Mouse (Mus musculus) hematopoietic stem cell, adult 5-6 weeks (primary cell): ENCODE results near the gene Itpripl1. TPM values are rescaled to one million over a fixed set of nuclear protein-coding genes. Genes with fewer than 3 reads are reported as not detected.
"Not testable (repeated sequence)": the region's sequence is repeated elsewhere in the genome, so short reads cannot be mapped to it uniquely, and the experiment has no call there.

ENCODE experiments used
- ATAC-seq, 2 experiments: fragments of 125-278 bp in 1 of 2; replicated peaks in 1 of 2; 2 replicates each; pipeline ENCODE4 v1.8.0; 2016 to 2017; ENCODE audit warnings: inconsistent platforms in 2 of 2, mild to moderate bottlenecking in 2 of 2, moderate number of reproducible peaks in 2 of 2, low read depth in 1 of 2, moderate TSS enrichment in 1 of 2; ENCODE audit not compliant: low FRiP score in 2 of 2, poor library complexity in 2 of 2, severe bottlenecking in 2 of 2, insufficient read depth in 1 of 2, low TSS enrichment in 1 of 2
- total RNA-seq: library from RNA; stranded (forward); fragments of 172-1452, 232-1000 nt; gene quantifications from 2 replicates; pipeline ENCODE4 v1.2.3, GENCODE M21; 2017

Gene Itpripl1
- total RNA-seq, 1 experiment from 2014 or later: 22.5 TPM

DNA sequence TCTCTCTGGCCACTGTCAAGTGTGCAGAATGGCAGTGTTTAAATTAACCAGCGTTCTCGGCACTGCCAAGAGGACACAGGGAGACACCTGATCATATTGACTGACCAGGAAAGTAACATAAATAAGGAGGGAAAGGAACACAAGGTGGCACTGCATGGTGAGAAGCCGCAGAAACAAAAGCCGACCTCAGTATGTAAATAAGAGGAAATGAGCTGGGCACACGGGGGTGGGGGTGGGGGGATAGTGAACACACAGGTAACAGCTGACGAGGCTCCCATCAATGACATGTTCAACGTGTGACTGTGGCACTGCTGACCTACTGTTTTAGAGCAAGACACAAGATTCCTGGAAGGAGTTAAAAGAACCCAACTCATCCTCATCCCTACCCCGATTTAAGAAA, 11.9 kb downstream of the Itpripl1 start:
- no peak for ATAC-seq

DNA sequence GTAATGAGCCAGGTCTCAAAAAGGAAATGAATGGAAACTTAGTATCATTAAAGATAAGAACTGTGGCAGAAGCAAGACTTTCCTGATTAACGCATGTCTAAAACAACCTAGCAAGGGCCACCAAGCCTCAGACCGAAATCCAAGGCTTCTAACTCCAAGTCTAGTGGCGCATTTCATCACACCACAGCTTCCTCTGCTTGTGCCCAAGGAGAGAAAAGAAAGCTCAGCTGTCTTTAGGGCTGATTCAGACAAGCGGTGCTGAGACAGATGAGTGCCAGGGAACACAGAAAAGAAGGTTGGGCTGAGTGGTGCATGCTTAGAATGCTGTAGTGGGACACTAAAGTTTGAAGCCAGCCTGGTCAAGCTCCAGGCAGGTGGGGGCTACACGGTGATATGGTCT, 14.3 kb downstream of the Itpripl1 start:
- no peak for ATAC-seq

DNA sequence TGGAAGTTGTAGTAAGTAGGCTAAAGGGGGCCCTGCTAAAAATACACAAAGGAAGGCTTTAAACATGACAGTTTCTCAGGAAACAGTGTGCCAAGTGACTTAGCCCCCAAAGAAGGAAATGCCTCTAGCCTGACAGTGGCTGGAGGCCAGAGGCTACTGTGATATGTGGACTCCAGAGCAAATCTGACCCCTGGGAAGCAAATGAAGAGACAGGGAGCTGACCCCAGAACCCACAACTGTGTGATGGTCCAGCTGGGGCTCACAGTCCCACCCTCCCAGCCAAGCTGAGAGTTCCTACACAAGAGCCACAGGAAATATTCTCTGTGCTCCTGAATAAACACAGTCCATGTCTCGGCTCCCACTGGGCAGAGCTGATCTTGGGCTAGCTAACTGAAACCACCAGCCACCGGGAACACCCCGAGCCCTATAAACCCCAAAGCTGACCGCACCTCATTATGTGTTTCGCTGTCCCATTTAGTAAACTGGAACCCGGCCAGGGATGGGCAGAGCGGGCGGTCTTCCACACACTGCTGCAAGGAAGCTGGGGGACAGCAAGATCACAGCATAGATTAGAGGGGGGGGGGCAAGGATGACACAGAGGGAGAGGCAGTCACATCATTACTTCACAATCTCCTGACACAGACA, 21.5 kb downstream of the Itpripl1 start:
- ATAC-seq: no peak

DNA sequence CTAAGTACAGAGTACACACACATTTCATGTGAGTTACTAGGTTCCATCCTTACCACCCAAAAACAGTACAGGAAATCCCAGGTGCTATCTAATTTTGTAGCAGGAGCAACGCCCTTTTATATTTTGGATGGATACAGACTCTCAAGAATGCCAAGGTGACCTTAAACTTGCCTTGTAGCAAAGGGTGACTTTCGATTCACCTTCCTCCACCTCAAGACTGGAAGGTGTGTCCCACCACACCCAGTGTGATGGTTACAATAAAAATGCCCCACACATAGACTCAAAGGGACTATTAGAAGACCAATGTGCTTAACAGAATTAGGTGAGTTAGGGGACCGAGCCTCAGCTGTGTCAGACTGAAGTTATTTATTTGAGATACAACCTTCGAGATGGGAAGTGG, 34.3 kb downstream of the Itpripl1 start:
- no peak for ATAC-seq

DNA sequence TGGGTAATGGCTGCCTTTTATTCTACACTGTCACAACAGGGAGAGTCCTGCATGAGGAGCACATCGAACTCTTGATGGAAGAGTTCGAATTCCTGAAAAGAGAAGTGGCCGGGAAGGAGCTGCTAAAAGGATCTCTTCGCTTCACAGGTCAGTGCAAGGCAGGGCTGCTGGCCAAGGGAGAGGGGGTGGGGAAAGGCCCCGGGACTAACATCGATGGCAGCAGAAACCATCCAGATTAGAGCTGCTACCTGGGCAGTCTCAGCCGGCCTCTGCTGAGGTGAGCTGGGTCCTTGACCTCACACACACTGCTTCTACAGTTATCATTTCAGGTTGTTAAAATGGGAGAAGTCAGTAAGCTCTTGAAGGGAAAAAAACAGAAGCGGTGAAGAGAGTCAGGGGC, 51.2 kb downstream of the Itpripl1 start:
- no peak for ATAC-seq

DNA sequence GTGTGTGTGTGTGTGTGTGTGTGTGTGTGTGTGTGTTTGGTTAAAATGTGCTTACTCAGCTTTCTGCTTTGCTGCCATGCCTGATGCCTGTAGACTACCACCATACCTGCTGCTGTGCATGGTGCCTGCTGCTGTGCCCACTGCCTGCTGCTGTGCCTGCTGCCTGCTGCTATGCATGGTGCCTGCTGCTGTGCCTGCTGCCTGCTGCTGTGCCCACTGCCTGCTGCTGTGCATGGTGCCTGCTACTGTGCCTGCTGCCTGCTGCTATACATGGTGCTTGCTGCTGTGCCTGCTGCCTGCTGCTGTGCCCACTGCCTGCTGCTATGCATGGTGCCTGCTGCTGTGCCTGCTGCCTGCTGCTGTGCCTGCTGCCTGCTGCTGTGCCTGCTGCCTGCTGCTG, 53.1 kb downstream of the Itpripl1 start:
- not testable (repeated sequence) for ATAC-seq

Other genes with a start within 250 kb of the Itpripl1 start
- gene Sppl2a, start 210.2 kb downstream of the Itpripl1 start, total RNA-seq: 39.4 and 41.6 TPM in 2 replicates
- 18.9 and 23.0 TPM in 2 replicates for gene Ap4e1, start 134.7 kb downstream of the Itpripl1 start, total RNA-seq
- 27.8 and 28.3 TPM in 2 replicates for gene Blvra, start 72.8 kb downstream of the Itpripl1 start, total RNA-seq
- 45.5 and 58.5 TPM in 2 replicates for gene Ncaph, start 9.5 kb downstream of the Itpripl1 start, total RNA-seq
- gene 1810024B03Rik, start 64.8 kb upstream of the Itpripl1 start, total RNA-seq: 3.8 and 7.1 TPM in 2 replicates
- 175 and 188 TPM in 2 replicates for gene Snrnp200, start 64.9 kb upstream of the Itpripl1 start, total RNA-seq
- gene Ciao1, start 104.4 kb upstream of the Itpripl1 start, total RNA-seq: 34.3 and 35.6 TPM in 2 replicates
- gene Tmem127, start 104.5 kb upstream of the Itpripl1 start, total RNA-seq: 34.3 and 34.8 TPM in 2 replicates
- gene Stard7, start 126.8 kb upstream of the Itpripl1 start, total RNA-seq: 135 and 142 TPM in 2 replicates
- gene Dusp2, start 192.7 kb upstream of the Itpripl1 start, total RNA-seq: 246 and 271 TPM in 2 replicates
- gene Astl, start 195.2 kb upstream of the Itpripl1 start, total RNA-seq: 0.05 and 0.25 TPM in 2 replicates
- 0.45 TPM in 1 of 2 replicates, not detected in the other for gene Adra2b, start 219.8 kb upstream of the Itpripl1 start, total RNA-seq